Mouse (Mus musculus): ENCODE measurements around the gene Cap2. TPM values are rescaled to one million over a fixed set of nuclear protein-coding genes. Genes with fewer than 3 reads are reported as not detected.

The Cap2 gene
- polyA plus RNA-seq, 1 experiment: 0.16 TPM

GRCm38 (mm10) chr13:46502390-46502891, 793 bp downstream of the Cap2 start:
- Histone ChIP-seq H3ac (ENCODE audit: control insufficient read depth, insufficient read length, low read depth) (no peak overlapping the region), H3K27me3 (ENCODE audit: control insufficient read depth, insufficient read depth, insufficient read length) (no peaks in the 10 kb centered on the region), H3K79me3 (ENCODE audit: low read depth) (no peaks in the 10 kb centered on the region), H3K36me3 (ENCODE audit: control insufficient read depth, insufficient read depth) (no peaks in the 10 kb centered on the region), H3K79me2 (ENCODE audit: control insufficient read depth, insufficient read depth) (no peaks in the 10 kb centered on the region), H3K4me3 (ENCODE audit: insufficient read depth, poor library complexity, severe bottlenecking) (no peak overlapping the region)
- TF ChIP-seq USF1 (IDR thresholded peaks at IDR 0.05; ENCODE audit: low read depth) (no peak), FOSL1 (IDR thresholded peaks at IDR 0.05; ENCODE audit: insufficient read depth, low read length, poor library complexity, severe bottlenecking) (no peak), MYOG (IDR thresholded peaks at IDR 0.05; ENCODE audit: control insufficient read depth, extremely low read depth, insufficient read length) (no peak), CTCF (IDR thresholded peaks at IDR 0.05; ENCODE audit: control insufficient read depth, insufficient read depth, insufficient read length) (no peak), CEBPB (IDR thresholded peaks at IDR 0.05; ENCODE audit: low read depth) (no peak)

DNA sequence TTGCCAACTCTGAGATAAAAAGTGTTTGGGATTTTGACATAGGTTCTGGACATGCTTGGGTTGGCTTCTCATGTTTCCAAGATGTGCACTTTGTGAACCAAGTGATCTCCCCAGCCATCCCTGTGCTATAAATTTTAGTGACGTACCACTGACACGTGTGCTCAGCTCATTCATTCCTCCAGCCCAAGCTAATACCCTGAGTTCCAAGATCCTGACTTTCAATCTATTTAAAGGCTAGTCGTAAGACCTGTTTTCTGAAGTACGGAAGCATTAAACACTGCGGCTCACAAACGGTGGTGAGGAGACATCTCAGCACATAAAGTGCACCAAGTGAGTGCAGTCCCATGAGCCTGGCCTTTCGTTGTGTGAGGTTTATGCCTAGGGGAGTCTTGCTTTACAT, 6.3 kb downstream of the Cap2 start:
- TF ChIP-seq USF1 (IDR thresholded peaks at IDR 0.05; ENCODE audit: low read depth) (no peak), MYOD1 (IDR thresholded peaks at IDR 0.05; ENCODE audit: control insufficient read depth, insufficient read length, low read depth) (no peak), CEBPB (IDR thresholded peaks at IDR 0.05; ENCODE audit: low read depth) (no peak), FOSL1 (IDR thresholded peaks at IDR 0.05; ENCODE audit: insufficient read depth, low read length, poor library complexity, severe bottlenecking) (no peak), CTCF (IDR thresholded peaks at IDR 0.05; ENCODE audit: control insufficient read depth, insufficient read depth, insufficient read length) (no peak), MAX (IDR thresholded peaks at IDR 0.05) (no peak)
- H3K4me3 ChIP-seq (ENCODE audit: insufficient read depth, poor library complexity, severe bottlenecking): no peak overlapping the region
- H3ac ChIP-seq (ENCODE audit: control insufficient read depth, insufficient read length, low read depth): no peak overlapping the region
- H3K27me3 ChIP-seq (ENCODE audit: control insufficient read depth, insufficient read depth, insufficient read length): no peaks in the 10 kb centered on the region
- no peaks in the 10 kb centered on the region for H3K36me3 ChIP-seq (ENCODE audit: control insufficient read depth, insufficient read depth)
- H3K79me2 ChIP-seq (ENCODE audit: control insufficient read depth, insufficient read depth): no peaks in the 10 kb centered on the region
- H3K79me3 ChIP-seq (ENCODE audit: low read depth): no peaks in the 10 kb centered on the region

DNA sequence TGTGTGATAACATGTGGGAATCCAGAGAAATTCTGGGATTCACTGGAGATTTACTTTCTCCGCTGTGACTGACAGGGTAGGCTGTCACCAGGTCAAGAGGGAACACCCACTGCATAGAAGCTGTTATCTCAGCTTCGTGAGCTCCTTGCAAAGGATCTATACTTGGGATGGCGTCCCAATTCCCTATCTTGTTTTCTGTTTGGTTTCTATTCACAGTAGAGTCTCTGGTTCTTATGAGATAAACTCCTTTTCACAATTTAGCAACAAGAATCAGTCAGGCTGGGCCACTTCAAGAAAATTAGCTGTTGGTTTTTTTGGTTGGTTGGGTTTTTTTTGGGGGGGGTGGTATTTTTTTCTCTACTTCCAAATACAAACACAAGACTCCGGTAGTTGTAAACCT, 7.2 kb downstream of the Cap2 start:
- TF ChIP-seq USF1 (IDR thresholded peaks at IDR 0.05; ENCODE audit: low read depth): no peak
- no peak for TF ChIP-seq MYOG (IDR thresholded peaks at IDR 0.05; ENCODE audit: control insufficient read depth, extremely low read depth, insufficient read length)
- Histone ChIP-seq H3K4me3 (ENCODE audit: insufficient read depth, poor library complexity, severe bottlenecking) (no peak overlapping the region), H3K79me2 (ENCODE audit: control insufficient read depth, insufficient read depth) (no peaks in the 10 kb centered on the region), H3ac (ENCODE audit: control insufficient read depth, insufficient read length, low read depth) (no peak overlapping the region), H3K27me3 (ENCODE audit: control insufficient read depth, insufficient read depth, insufficient read length) (no peaks in the 10 kb centered on the region), H3K79me3 (ENCODE audit: low read depth) (no peaks in the 10 kb centered on the region), H3K36me3 (ENCODE audit: control insufficient read depth, insufficient read depth) (no peaks in the 10 kb centered on the region)

GRCm38 (mm10) chr13:46510460-46510859, 8.8 kb downstream of the Cap2 start:
- H3K4me3 ChIP-seq (ENCODE audit: insufficient read depth, poor library complexity, severe bottlenecking): no peak overlapping the region
- H3K79me3 ChIP-seq (ENCODE audit: low read depth): no peaks in the 10 kb centered on the region
- TF ChIP-seq FOSL1 (IDR thresholded peaks at IDR 0.05; ENCODE audit: insufficient read depth, low read length, poor library complexity, severe bottlenecking) (no peak), MAX (IDR thresholded peaks at IDR 0.05) (no peak), CEBPB (IDR thresholded peaks at IDR 0.05; ENCODE audit: low read depth) (no peak), MYOD1 (IDR thresholded peaks at IDR 0.05; ENCODE audit: control insufficient read depth, insufficient read length, low read depth) (no peak), MYOG (IDR thresholded peaks at IDR 0.05; ENCODE audit: control insufficient read depth, extremely low read depth, insufficient read length) (no peak), CTCF (IDR thresholded peaks at IDR 0.05; ENCODE audit: control insufficient read depth, insufficient read depth, insufficient read length) (no peak), USF1 (IDR thresholded peaks at IDR 0.05; ENCODE audit: low read depth) (no peak)
- no peaks in the 10 kb centered on the region for H3K27me3 ChIP-seq (ENCODE audit: control insufficient read depth, insufficient read depth, insufficient read length)
- no peaks in the 10 kb centered on the region for H3K36me3 ChIP-seq (ENCODE audit: control insufficient read depth, insufficient read depth)
- no peaks in the 10 kb centered on the region for H3K79me2 ChIP-seq (ENCODE audit: control insufficient read depth, insufficient read depth)
- no peak overlapping the region for H3ac ChIP-seq (ENCODE audit: control insufficient read depth, insufficient read length, low read depth)

GRCm38 (mm10) chr13:46514484-46514883, 12.8 kb downstream of the Cap2 start:
- no peak overlapping the region for H3K4me3 ChIP-seq (ENCODE audit: insufficient read depth, poor library complexity, severe bottlenecking)
- H3K79me2 ChIP-seq (ENCODE audit: control insufficient read depth, insufficient read depth): no peaks in the 10 kb centered on the region
- TF ChIP-seq CEBPB (IDR thresholded peaks at IDR 0.05; ENCODE audit: low read depth) (no peak), MYOG (IDR thresholded peaks at IDR 0.05; ENCODE audit: control insufficient read depth, extremely low read depth, insufficient read length) (no peak), MYOD1 (IDR thresholded peaks at IDR 0.05; ENCODE audit: control insufficient read depth, insufficient read length, low read depth) (no peak), USF1 (IDR thresholded peaks at IDR 0.05; ENCODE audit: low read depth) (no peak), CTCF (IDR thresholded peaks at IDR 0.05; ENCODE audit: control insufficient read depth, insufficient read depth, insufficient read length) (no peak), FOSL1 (IDR thresholded peaks at IDR 0.05; ENCODE audit: insufficient read depth, low read length, poor library complexity, severe bottlenecking) (no peak), MAX (IDR thresholded peaks at IDR 0.05) (no peak)
- no peaks in the 10 kb centered on the region for H3K36me3 ChIP-seq (ENCODE audit: control insufficient read depth, insufficient read depth)
- no peak overlapping the region for H3ac ChIP-seq (ENCODE audit: control insufficient read depth, insufficient read length, low read depth)
- no peaks in the 10 kb centered on the region for H3K79me3 ChIP-seq (ENCODE audit: low read depth)
- no peaks in the 10 kb centered on the region for H3K27me3 ChIP-seq (ENCODE audit: control insufficient read depth, insufficient read depth, insufficient read length)

DNA sequence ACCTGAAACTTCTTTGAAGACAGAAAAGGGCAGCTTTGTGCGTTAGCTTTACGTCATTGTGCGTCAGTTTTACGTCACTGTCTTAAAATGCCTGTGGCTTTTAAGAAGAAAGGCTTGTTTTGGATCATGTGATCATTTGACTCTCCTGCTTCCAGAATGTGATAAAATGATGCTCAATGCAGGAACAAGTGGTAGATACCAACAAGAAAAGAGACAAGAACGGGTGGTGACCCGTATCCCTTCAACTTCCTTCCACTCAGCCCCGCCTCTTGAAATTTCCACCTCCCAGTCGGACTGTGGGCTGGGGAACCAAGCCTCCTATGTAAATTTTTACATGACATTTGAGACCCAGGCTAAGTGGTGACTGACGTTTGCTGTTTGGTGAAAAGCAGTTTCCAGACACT, 13.5 kb downstream of the Cap2 start:
- TF ChIP-seq MAX (IDR thresholded peaks at IDR 0.05) (no peak), USF1 (IDR thresholded peaks at IDR 0.05; ENCODE audit: low read depth) (no peak), CTCF (IDR thresholded peaks at IDR 0.05; ENCODE audit: control insufficient read depth, insufficient read depth, insufficient read length) (no peak), MYOD1 (IDR thresholded peaks at IDR 0.05; ENCODE audit: control insufficient read depth, insufficient read length, low read depth) (no peak), CEBPB (IDR thresholded peaks at IDR 0.05; ENCODE audit: low read depth) (no peak), FOSL1 (IDR thresholded peaks at IDR 0.05; ENCODE audit: insufficient read depth, low read length, poor library complexity, severe bottlenecking) (no peak), MYOG (IDR thresholded peaks at IDR 0.05; ENCODE audit: control insufficient read depth, extremely low read depth, insufficient read length) (no peak)
- H3ac ChIP-seq (ENCODE audit: control insufficient read depth, insufficient read length, low read depth): no peak overlapping the region
- no peaks in the 10 kb centered on the region for H3K79me3 ChIP-seq (ENCODE audit: low read depth)
- H3K36me3 ChIP-seq (ENCODE audit: control insufficient read depth, insufficient read depth): no peaks in the 10 kb centered on the region
- no peaks in the 10 kb centered on the region for H3K27me3 ChIP-seq (ENCODE audit: control insufficient read depth, insufficient read depth, insufficient read length)
- no peak overlapping the region for H3K4me3 ChIP-seq (ENCODE audit: insufficient read depth, poor library complexity, severe bottlenecking)
- no peaks in the 10 kb centered on the region for H3K79me2 ChIP-seq (ENCODE audit: control insufficient read depth, insufficient read depth)

Data from C2C12 (cell line).